Mouse (Mus musculus) urinary bladder, postnatal 10 days (tissue): ENCODE results near the gene Jpt2.
"Not testable (repeated sequence)": the region's sequence is repeated elsewhere in the genome, so short reads cannot be mapped to it uniquely, and the experiment has no call there.

Experiments used
- DNase-seq: peaks from one replicate; pipeline ENCODE4 v3.0.0; 2022; ENCODE audit warnings: low spot score

The Jpt2 gene

DNA sequence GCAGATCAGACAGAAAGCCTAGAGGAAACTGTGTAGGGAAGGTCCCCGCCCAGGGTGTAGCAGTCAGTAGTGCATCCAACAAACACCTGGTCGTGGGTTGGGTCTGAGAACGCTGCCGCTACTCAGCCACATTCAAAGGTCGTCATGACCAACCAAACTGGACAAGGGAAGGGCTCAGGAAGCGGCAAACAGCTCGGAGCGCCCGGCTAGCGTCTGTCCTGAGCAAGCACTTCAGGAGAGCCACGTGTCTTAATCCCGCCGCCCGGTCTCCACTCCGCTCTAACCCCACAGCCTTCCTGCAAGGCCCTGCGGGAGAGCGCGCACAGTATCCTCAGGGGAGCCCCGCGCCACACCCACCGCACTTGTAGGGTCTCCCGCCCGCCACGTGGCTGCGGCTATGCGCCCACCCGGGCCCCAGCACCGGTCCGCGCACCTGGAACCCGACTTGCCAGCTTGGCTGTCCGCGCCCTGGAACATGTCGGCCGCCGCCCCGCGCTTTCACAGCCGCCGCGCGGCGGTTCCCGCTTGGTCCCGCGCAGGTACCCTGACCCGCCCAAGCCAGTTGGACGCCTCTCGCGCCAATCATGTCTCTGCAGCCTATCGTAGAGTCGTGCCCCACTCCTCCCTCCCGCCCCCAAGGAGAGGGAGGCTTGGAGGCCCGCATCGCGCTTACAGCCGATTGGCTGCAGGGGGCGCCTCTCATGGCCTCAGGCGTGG is at the start of gene Jpt2:
Jpt2 (minus strand) TSS at position 555 of the 717 bp plus-strand sequence.
- DNase-seq, result peak; percentile 94

GRCm38 (mm10) chr17:25007480-25007879 is 47.0 kb upstream of the Jpt2 start:
- DNase-seq, result no peak

GRCm38 (mm10) chr17:25005102-25005501 is 44.6 kb upstream of the Jpt2 start:
- DNase-seq, result no peak

- no peak for DNase-seq
These were observed 34.2 kb upstream of the Jpt2 start for GRCm38 (mm10) chr17:24994721-24995120.

- DNase-seq, result no peak
These were observed 26.7 kb upstream of the Jpt2 start for GRCm38 (mm10) chr17:24987221-24987620.

- no peak for DNase-seq
These were observed 595 bp upstream of the Jpt2 start for GRCm38 (mm10) chr17:24960852-24961715.

GRCm38 (mm10) chr17:24959371-24959770 is 1.1 kb downstream of the Jpt2 start:
- no peak for DNase-seq

GRCm38 (mm10) chr17:24953291-24953690 is 7.2 kb downstream of the Jpt2 start:
- no peak for DNase-seq

GRCm38 (mm10) chr17:24950671-24951070 is 9.8 kb downstream of the Jpt2 start:
- DNase-seq, result no peak

DNA sequence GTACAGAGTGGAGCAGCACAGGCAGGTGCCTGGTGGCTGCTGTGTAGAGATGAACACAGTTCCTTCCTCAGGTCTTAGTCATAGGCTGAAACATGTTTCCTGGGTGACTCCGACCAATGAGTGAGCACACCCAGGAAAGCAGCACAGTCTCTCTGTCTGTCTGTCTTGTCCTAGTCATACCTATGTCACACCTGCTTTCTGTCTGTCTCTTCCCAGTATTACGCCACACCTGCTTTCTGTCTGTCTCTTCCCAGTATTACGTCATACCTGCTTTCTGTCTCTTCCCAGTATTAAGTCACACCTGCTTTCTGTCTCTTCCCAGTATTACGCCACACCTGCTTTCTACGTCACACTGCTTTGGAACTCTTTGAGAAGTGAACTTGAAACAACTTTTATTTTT is 12.3 kb downstream of the Jpt2 start:
- DNase-seq, result no peak

- DNase-seq, result not testable (repeated sequence)
These were observed 16.9 kb downstream of the Jpt2 start for GRCm38 (mm10) chr17:24943589-24943988.

GRCm38 (mm10) chr17:24943036-24943435 is 17.5 kb downstream of the Jpt2 start:
- no peak for DNase-seq

GRCm38 (mm10) chr17:24942453-24942852 is 18.0 kb downstream of the Jpt2 start:
- not testable (repeated sequence) for DNase-seq

DNA sequence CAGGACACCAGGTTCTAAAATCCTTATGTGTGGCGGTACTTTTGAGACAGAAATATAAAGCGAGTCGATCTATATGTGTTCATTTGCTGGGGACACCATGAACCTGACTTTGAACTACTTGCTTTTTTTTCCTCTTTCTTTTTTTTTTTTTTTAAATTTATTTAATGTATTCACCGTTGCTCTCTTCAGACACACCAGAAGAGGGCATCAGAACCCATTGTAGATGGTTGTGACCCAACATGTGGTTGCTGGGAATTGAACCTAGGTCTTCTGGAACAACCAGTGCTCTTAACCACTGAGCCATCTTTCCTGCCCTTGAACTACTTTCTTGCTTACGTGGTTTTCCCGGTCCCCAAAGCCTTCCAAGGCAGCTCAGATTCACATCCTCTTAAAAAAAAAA is 23.2 kb downstream of the Jpt2 start:
- no peak for DNase-seq

GRCm38 (mm10) chr17:24936259-24937237 is 23.9 kb downstream of the Jpt2 start, which contains the start of gene Mapk8ip3:
TSS of gene Mapk8ip3 (minus strand) at chr17:24936977.
- DNase-seq, result peak; percentile 82

DNA sequence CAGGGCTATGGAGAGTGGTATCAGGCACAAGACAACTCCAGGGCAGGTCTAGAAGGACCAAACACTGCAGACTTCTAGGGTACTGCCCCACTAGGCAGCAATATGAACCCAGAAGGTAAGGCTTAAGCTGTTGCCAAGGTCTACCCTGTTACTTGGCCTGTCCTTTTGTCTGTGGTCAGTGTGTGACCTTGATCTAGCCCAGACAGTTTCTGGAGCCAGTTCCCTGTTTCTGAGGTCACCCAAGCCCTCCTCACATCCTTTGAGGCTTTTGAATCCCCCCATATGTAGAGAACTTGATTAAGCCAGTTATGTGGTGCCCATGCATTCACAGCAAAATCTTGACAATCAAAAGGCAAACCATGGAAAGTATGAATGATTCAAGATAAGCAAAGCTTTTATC is 24.8 kb downstream of the Jpt2 start:
- DNase-seq, result no peak

GRCm38 (mm10) chr17:24934926-24935325 is 25.6 kb downstream of the Jpt2 start:
- DNase-seq, result no peak

DNA sequence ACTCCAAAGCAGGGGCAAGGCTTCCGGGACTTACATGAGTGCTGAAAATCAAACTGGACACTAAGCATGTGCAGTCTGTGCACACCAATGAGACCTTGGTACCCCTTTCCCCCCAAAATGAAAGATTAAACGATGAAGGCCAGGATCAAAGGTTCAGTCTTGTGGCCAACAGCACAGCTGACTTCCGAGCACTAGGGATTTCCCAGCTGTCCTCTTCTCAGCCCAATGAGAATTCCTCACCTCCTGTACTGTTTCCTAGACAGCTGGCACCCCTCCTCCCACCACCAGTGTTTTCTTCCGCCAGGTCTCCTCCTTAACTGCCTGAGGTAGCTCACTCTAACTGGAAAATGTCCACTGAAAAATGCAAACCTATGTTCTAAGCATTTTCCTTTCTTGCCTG is 27.3 kb downstream of the Jpt2 start:
- no peak for DNase-seq

DNA sequence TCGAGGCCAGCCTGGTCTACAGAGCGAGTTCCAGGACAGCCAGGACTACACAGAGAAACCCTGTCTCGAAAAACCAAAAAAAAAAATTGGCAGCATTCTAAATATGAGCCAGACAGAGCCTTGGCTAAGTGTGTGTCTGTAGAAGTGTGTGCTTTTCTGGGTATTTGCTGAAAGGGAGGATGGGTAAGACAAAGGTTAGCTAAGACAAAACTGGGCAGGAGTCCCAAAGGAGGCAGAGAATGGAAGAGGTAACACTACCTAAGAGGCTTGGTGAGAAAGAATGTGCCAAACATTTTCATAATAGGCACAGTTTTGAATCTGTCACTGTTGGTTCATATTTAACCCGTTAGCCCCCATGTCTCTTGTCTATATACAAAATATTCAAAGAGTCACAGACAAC is 28.1 kb downstream of the Jpt2 start:
- no peak for DNase-seq

GRCm38 (mm10) chr17:24929506-24929905 is 31.0 kb downstream of the Jpt2 start:
- DNase-seq, result no peak

DNA sequence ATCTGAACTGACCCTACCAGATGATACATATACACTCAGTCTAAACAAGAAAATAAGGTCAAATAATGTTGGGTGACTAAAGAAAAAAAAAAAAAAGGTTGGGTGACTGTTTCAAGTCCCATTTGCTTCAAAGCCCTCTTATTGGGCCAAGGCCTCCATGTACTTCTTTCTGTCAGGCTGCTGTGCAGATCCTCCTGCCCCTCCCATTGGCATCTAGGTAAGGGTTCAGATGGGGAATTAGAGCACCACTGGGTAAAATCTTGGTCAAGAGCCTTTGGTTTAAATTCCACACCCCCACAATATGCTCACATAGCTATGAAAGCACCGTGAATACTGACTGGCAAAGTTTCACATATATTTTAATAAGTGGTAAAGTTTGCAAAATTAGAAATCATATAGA is 37.2 kb downstream of the Jpt2 start:
- DNase-seq, result no peak

DNA sequence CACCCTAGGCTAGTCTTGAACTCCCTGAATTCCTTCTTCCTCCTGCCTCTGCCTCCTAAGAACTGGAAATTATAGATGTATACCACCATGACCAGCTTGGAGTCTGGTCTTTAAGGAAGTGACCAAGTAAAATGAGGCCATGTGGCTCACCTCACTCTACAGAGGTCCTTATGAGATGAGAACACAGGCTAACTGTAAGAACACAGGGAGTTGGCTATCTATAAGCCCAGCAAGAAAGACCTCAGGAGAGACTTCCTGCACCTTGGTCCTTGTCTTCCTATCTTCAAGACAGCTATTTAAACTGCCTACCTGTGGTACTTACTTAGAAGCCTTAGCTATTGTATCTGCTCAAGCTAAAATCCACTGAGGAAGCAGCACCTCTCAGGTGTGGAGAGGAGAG is 46.5 kb downstream of the Jpt2 start:
- DNase-seq, result no peak
